Mouse (Mus musculus): ENCODE data around the gene Tmem161b.
A peak's percentile ranks its signal among the peaks of the same experiment; 100 is the strongest.
"Not testable (repeated sequence)": the region's sequence is repeated elsewhere in the genome, so short reads cannot be mapped to it uniquely, and the experiment has no call there.

Gene Tmem161b

DNA sequence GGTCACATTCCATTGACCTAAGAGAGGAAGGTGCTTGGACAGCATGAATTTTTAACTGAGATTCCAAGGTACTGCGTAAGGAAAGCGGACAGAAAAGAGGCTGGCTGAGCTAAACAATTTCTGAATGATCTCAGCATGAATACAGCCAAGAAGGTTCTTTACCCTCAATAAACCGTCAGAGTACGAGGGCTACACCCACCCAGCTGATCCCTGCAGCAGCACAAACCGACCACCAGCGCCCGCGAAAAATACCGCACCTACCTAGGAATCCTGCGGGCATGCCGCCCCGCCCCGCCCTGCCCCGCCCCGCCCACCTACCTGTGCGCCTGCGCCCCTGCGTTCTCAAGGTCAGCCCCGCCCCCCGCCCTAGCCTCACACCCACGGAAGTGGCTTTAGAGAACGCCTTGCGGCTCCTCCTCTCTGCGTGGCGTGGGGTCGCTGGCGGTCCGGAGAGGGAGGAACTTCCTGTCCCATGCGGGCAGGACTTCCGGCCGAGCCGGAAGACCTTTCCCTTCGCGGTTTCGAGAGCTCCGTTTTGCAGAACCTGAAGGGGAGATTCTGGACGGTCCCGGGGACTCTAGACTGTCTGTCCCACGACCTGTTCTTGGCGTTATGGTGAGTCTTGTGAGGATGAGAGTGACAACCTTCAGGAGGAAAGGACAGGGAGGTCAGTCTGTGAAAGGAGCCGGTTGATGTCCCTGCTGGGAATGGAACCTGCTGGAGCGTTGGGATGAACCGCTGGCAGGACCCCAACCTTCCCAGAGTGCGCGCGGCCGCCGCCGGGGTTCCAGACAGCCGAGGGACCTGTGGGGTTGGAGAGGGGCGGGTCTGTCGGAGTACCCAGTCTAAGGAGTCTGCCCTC, at the start of gene Tmem161b:
Tmem161b (plus strand) TSS at position 477 of the 862 bp plus-strand sequence.
- peak; percentile 96 for DNase-seq (ENCODE audit: low read depth, low spot score)

DNA sequence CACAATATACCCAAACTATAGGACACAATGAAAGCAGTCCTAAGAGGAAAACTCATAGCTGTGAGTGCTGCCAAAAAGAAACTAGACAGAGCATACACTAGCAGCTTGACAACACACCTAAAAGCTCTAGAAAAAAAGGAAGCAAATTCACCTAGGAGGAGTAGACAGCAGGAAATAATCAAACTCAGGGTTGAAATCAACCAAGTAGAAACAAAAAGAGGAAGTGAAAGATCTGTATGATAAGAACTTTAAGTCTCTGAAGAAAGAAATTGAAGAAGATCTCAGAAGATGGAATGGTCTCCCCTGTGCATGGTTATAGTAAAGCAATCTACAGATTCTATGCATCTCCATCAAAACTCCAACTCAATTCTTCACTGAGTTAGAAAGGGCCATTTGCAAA, 36.3 kb upstream of the Tmem161b start:
- not testable (repeated sequence) for DNase-seq (ENCODE audit: low read depth, low spot score)

DNA sequence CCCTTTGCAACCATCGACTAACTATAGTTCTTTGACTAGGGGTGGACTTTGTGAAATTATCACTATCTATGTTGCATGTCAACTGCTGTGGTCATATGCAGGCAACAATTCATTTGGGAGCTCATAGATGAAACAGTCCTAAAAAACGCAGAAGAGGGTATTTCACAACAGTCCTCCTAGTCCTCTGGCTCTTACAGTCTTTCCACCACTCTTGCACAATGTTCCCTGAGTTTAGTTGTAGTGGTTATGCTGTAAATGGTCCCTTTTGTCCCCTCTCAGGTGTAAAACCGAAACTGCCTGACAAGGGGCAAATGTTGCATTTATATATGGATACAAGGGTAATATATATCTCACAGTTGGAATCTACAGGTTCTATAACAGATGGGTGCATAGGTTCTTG, 29.4 kb upstream of the Tmem161b start:
- DNase-seq (ENCODE audit: low read depth, low spot score): no peak

DNA sequence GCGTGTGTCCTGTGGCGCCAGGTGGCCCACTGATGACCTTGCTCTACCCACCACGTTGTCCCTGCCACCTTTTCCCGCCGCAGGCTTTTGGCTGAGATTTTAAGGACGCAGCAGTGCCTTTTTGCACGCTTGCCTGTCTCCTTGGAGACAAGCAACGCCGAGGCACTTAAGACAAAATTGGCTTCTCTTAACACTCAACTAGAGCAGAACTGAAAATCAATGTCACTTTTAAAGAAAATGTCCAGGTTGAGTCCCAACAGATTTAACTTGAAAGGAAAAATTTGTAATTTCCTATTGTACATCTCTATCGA, 541 bp downstream of the Tmem161b start:
- DNase-seq (ENCODE audit: low read depth, low spot score): no peak

DNA sequence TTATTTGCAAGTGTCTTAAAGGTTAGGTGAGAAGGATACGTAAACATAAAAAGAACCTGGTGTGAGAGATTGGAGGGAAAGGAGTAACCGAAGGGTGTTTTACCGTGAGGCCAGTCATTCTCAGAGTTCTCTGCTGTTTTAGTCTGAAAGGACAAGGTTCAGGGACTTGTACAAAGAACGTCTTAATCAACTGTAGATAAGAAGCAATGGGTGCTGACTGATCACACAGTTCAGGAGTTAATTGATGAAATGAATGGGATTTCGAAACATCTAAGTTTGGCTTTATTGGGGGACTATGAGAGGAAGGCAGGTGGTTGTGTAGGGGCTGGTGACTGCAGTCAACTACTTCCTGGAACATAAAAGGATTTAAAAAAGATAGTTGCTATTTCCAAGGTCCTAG, 922 bp downstream of the Tmem161b start:
- no peak for DNase-seq (ENCODE audit: low read depth, low spot score)

DNA sequence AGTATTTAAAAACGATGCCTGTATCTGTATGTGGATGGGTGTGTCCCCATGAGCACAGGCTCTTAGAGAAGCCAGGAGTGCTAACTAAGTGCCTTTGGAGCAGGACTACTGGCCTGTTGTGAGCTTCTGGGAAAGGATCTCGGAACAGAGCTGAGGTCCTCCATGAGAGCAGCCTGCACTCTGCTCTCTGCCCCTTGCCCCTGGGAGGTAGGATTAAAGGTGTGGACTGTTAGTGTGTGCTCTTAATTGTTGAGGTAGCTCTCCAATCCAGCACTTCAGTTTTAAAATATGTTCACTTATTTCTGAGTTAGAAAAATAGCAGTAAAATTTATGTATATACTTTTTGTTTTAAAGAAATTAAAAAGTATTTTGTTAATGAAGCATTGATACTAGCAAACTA, 11.9 kb downstream of the Tmem161b start:
- no peak for DNase-seq (ENCODE audit: low read depth, low spot score)

DNA sequence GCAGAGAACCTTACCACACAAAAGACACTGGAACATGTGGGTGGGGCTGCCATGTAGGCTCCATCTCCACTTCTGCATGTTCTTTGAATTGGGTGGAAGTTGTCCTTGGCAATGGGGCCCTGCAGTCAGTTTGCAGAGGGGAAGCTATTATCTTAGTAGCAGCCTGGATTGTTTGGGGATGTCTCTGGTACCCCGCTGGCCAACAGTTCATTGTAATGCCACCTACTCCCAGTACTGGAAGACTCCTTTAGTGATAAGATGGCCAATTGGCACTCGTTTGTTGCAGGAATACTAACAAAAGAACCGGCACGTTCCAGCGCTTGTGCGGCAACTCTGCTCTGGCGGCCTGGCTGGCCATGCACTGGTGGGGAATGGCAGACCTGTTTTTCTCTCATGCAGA, 14.7 kb downstream of the Tmem161b start:
- DNase-seq (ENCODE audit: low read depth, low spot score): peak; percentile 79

DNA sequence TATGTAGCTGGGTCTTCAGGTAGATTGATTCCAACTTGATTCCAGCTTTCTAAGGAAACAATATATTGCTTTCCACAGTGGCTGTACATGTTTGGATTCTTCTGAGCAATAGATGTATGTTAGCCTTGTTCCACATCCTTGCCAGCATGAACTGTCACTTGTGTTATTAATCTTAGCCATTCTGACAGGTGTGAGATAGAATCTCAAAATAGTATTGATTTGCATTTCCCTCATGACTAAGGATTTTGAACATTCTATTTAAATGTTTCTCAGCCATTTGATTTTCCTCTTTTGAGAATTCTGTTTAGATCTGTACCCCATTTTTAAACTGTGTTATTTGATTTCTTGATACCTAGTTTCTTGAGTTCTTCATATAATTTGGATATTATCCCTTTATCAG, 16.1 kb downstream of the Tmem161b start:
- DNase-seq (ENCODE audit: low read depth, low spot score): no peak

DNA sequence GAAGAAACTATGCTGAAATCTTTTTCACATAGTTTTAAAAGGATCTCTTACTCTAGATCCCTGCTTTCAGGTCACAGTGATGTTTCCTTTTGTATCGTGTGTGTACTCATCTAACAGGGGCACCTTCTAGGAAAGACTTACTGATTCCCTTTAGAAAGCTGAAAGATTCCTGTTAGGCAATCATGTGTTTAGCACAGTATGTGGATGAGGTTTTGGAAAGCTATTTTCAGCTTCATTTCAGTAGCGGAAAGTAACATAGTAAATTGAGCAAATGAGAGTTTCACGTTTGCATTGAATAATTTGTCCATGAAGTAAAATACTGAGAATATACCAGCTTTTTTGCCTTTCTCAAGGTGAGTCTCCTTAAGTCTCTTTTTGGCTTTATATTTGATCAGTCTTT, 26.0 kb downstream of the Tmem161b start:
- no peak for DNase-seq (ENCODE audit: low read depth, low spot score)

DNA sequence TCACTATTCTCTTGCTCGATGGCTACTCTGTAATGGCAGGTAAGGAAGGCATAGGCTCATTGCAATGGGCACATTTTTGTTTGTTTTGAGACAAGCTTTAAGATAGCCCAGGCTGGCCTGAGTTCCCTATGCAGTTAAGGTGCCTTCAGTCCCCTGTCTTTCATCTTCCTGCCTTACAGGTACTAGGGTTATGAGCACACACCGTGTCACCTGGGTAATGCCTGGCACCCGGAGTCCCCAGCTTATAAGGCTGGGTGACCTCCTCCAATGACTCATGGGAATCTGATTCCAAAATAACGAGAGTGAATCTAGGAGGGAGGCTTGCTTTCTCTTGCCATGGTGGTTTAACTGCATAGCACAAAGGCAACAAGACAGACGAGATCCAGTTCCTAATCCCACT, 29.2 kb downstream of the Tmem161b start:
- DNase-seq (ENCODE audit: low read depth, low spot score): no peak

DNA sequence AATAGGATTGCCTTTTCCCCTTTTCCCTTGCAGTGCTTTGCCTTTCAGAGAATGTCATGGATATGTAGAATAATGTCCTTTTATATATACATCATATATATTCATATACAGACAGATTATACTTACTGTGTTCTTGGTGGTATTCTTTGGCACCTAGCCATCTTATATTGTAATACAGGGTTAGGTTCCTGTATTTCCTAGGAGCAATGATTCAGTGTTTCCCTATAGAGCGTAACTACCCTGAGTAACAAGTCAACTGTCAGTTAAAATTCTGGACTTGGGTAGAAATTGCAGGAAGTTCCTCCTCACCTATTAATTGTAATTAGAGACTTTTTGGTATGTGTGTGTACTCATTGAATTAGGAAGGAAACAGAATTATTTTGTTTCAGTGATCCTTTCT, 33.0 kb downstream of the Tmem161b start:
- DNase-seq (ENCODE audit: low read depth, low spot score): no peak

DNA sequence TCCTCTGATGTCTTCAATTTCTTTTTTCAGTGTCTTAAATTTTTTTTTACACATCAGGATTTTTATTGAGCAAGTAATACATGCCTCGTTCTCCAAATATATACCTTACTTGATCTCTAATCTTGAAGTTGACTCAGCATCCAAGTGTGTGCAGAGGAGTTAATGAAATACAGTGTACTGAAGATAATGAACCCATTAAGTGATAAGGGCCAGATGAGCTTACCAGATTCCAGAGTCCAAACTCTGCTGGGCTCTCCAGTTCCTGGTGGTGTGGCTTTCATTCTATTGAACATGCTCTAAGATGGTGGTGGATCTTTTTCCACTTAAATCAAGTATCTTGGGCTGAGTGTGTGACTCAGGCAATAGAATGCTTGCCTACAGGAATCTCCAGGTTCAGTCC, 42.3 kb downstream of the Tmem161b start:
- DNase-seq (ENCODE audit: low read depth, low spot score): not testable (repeated sequence)

DNA sequence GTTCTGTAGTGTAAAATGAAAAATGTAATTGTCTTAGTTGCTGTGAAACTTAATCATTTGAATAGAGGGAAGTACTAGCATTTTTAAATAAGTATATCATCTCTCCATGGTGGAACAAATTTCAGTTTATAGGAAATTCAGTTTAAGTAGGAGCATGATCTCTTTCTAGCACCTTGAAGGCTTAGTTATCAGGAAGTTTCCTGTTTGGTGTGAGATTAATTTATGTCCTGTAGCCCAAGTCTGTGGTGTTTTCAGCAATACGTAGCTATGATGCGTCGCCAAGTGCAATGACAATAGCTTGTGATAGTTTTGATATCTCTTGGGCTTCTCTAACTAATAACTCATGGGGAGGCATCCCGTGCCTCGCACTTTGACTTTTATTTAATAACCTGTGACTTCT, 54.1 kb downstream of the Tmem161b start:
- DNase-seq (ENCODE audit: low read depth, low spot score): no peak

DNA sequence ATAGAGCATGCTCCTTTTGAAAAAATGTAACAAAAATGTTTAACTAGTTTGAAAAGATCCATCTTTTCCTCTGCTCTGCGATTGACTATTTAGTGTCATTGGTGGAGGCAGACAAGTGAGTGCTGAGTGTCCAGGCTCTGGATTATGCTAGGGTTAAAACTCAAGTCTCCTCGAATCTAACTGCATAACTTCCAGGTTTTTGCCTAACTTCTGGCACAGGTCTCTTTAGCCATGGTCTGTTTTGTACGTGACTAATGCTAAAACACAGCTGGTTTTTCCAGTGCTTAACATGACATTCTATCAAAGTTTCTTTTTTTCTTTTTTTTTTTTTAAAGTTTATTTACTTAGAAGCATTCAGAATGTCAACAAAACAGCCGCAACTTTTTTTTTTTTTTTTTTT, 58.3 kb downstream of the Tmem161b start:
- no peak for DNase-seq (ENCODE audit: low read depth, low spot score)

DNA sequence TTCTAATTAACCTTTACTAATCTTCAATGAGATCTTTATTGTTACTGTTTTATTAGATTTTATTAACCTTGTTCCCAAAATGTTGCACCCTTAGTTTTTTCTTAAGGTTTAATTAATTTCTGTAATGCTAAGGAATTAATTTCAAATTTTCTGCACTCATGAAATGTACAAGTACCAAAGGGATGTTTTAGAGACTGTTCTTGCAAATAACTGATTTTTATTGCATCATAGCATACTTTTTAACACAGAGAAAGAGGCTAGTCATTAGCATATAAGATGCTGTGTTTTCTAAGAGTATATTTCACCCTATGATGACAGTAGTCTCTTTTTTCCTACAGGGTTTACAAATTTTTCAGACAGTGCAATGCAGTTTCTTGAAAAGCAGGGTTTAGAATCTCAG, 60.9 kb downstream of the Tmem161b start:
- no peak for DNase-seq (ENCODE audit: low read depth, low spot score)

DNA sequence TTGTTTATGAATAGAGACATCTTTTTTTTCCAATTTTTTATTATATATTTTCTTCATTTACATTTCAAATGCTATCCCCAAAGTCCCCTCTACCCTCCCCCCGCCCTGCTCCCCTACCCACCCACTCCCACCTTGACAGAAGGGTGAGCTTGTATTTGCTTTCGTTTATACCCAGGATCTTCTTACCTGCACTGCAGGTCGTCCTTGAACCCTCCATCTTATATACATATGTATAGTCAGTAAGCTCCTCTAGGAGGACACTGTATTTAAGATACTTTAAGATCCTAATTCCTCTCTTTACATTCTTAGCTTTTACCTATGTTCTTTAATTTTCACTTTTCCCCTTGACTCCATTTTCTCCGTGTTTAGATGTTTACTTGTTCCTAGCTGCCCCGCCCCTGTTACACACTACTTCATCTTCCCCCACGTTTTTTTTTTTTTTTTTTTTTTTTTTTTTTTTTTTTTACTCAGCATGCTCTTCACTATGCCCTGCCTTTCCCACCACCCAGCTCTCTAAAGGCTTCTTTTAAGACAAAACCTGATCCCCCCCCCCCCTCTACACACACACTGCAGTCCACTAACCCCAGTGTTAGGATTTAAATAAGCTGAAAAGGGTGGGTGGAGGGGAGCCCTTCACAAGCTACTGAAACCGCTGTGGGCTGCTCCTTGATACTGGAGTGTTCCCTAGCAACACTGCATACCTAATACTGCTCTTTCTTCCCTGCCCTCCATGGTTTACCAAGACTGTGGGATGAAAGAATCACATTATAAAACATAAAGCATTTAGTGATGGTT, 62.9 kb downstream of the Tmem161b start:
- peak; percentile 81 for DNase-seq (ENCODE audit: low read depth, low spot score)

DNA sequence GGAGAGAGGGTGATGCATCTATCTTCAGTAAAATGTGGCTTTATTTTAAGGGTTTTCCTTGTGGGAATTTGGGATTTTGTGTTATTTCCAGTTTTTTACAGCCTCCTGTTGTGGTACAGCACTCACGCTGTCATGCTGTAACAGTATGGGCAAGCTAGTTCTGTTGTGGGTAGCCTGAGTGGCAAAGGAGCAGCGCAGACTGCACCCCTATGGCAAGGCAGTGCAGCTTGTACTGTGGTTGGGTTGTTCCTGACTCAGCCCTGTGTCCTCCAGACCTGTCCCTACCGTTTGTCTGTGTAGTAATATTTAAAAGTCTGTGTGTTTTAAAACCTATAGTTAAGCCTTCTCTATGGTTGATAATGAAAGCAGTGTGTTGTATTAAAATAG, 63.5 kb downstream of the Tmem161b start:
- DNase-seq (ENCODE audit: low read depth, low spot score): no peak

DNA sequence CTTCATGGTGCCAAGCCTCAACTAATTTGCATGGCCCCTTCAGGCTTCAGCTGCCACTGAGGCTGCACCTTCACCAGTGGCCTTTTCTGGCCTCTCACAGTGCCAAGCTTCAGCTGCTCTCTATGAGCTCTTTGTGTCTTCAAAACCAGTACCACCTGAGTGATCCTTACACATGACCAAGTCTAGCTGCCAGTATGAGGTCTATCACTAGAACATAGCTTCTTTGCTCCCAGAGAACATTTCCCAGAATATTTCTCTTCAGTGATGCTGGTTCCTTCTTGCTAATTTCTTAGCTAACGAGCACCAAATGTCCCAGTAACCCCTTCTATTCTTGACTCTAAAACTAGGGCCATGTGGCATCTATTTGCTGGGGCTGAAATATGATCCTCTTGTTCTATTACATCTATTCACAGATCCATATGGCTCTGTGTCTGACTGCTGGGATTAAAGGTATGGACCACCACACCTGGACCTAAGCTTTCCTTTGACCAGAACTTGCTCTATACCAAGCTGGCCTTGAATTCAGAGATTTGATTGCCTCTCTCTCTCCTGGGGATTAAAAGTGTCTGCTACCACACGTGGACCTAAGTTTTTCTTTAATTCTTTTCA, 77.5 kb downstream of the Tmem161b start:
- DNase-seq (ENCODE audit: low read depth, low spot score): no peak

DNA sequence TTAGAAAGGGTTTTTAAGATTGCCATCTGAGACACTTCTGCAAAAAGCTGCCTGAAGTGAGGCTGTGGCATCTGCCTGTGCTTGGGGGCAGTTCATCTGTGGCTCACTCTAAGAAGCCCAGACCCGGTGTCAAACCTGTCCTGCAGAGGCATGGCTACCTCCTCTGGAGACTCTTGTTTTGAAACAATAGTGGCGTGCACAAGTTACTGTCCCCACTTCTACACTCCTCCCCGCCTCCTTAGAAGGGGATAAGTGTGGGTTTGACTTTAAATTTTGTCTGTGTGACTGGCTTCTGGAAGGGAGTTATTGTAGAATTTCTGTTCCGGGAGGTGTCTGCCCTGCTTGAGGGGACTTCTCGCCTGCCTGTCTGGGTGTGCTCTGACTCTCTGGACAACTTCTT, 121.2 kb downstream of the Tmem161b start:
- DNase-seq (ENCODE audit: low read depth, low spot score): no peak

DNA sequence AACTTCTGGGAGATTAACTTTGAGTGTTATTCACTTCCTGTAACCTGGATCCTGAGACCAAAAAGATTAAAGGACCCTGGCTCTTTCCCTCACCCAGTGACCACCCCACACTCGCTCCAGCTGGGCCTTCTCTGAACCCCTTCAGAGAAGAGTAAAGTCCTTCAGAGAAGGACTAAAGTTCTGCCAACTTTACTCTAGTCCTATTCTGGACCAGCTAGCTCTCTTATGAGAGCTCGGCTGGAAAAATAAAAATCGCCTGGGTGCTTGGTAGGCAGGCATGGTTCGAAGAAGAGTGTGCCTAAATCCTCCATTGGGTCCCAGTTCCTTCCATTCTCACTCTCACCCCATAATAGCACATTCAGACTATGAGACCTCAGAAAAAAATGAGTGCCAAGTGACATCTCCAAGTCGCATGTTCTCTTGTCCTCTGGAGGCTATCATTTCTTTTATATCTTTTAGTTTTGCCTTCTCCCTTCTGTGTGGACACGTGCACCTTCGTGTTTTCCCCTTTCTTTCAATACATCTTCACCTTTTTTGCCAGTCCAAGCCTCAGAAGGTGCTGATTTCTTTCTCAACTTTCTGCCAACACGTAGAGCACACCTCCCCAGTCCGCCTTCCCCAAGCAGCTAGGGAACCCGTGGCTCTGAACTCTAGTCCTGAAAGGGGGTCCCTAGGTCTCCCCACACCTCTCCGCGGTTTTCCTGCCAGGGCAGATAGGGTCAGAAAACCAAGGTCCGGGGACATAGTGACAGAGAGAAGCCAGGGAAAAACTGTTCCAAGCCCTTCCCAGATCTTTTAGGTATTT, 121.8 kb downstream of the Tmem161b start:
- no peak for DNase-seq (ENCODE audit: low read depth, low spot score)

DNA sequence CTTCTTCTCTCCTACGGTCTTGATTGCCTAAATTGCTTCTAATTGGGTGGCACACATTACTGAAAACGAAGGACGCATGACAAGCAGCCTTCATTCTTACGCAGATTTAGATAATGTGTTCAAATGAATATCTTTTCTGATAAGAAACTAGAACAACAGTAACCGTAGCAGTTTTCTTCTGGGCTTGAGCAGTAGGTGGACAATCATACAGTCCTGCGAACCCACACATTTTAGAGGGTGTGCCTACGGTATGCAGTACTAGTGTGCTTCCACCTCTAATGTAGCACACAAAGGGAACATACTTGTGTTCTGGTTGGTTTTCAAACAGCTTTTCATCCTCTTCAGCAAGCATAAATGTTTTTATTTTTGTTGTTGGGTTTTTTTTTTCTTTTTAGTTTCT, 122.6 kb downstream of the Tmem161b start:
- DNase-seq (ENCODE audit: low read depth, low spot score): no peak

DNA sequence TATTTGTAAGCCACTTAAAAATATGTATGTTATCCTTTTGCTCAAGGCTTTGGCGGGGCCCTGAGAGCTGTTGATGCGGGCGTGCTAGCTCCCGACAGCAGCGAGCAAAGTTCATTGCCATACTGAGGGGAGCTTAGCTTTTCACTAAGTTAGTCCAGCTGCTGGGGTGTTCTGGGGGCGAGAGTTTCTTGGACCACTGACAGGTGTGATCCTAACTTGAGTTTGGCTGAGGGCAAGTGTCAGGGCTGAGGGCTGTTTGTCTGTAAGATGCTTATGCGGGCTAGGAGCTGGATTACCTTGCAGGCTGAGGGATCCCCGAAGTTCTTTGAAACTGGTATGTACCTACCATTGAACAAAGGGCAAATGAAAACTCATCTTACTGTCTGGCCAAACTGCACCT, 123.0 kb downstream of the Tmem161b start:
- no peak for DNase-seq (ENCODE audit: low read depth, low spot score)
